20 mouse cellular contexts compared by ENCODE assay signal in genomic region chr11:83063941-83064349, GRCm38 (mm10). TPM values are rescaled to one million over a fixed set of nuclear protein-coding genes. Genes with fewer than 3 reads are reported as not detected.
A peak's percentile ranks its signal among the peaks of the same experiment; 100 is the strongest.
DNase-seq lines count a peak whose midpoint lies in the region; ATAC-seq lines count a peak whose summit lies in the region.
"Had no signal": no experiment of that assay in that cellular context is flagged by ENCODE, and none has a peak within 500 bp of the region (broad histone marks: within the 10 kb centered on the region; RNA-seq: fewer than 3 reads in every experiment).

No protein-coding gene starts in this region.

- no peak overlapping the region for H3K4me2 ChIP-seq in liver, embryonic 16.5 days (ENCODE audit: low read depth, low read length)
- H3K4me2 ChIP-seq in liver, embryonic 11.5 days, result no peak overlapping the region
- no peak overlapping the region for H3K4me2 ChIP-seq in forebrain, embryonic 13.5 days
- H3K4me2 ChIP-seq in hindbrain, embryonic 12.5 days (replicated peaks), result no peak overlapping the region
- H3K4me2 ChIP-seq: embryonic facial prominence, embryonic 12.5 days; heart, embryonic 11.5 days; lung, embryonic 15.5 days; midbrain, embryonic 13.5 days had no signal

- no peaks in the 10 kb centered on the region for H3K36me3 ChIP-seq in liver, embryonic 16.5 days (ENCODE audit: control insufficient read depth, insufficient read depth)
- no peaks in the 10 kb centered on the region for H3K36me3 ChIP-seq in liver, embryonic 11.5 days (ENCODE audit: control insufficient read depth, insufficient read depth, low read length)
- no peaks in the 10 kb centered on the region for H3K36me3 ChIP-seq in forebrain, embryonic 13.5 days (ENCODE audit: poor library complexity, severe bottlenecking)
- H3K36me3 ChIP-seq in hindbrain, embryonic 12.5 days, result no peaks in the 10 kb centered on the region
- H3K36me3 ChIP-seq: embryonic facial prominence, embryonic 12.5 days; hindbrain, embryonic 10.5 days; limb, embryonic 10.5 days; lung, embryonic 15.5 days; midbrain, embryonic 13.5 days had no signal

- H3K4me1 ChIP-seq in liver, embryonic 16.5 days (ENCODE audit: control insufficient read depth, low read depth, low read length), result no peaks in the 10 kb centered on the region
- H3K4me1 ChIP-seq in liver, embryonic 11.5 days (replicated peaks; ENCODE audit: control insufficient read depth, insufficient read depth, low read length), result no peaks in the 10 kb centered on the region
- peaks cover 8% of the 10 kb centered on the region; the same call in 1 of the 2 replicates for H3K4me1 ChIP-seq in forebrain, embryonic 13.5 days
- H3K4me1 ChIP-seq in hindbrain, embryonic 12.5 days, result no peaks in the 10 kb centered on the region
- H3K4me1 ChIP-seq: embryonic facial prominence, embryonic 12.5 days; hindbrain, embryonic 10.5 days; limb, embryonic 10.5 days; lung, embryonic 15.5 days; midbrain, embryonic 13.5 days had no signal

- H3K27ac ChIP-seq in liver, embryonic 16.5 days (ENCODE audit: low read length), result peak overlapping the region; percentile 37; the same call in 1 of the 2 replicates
- no peak overlapping the region for H3K27ac ChIP-seq in liver, embryonic 11.5 days (ENCODE audit: low read depth, low read length)
- H3K27ac ChIP-seq in forebrain, embryonic 13.5 days, result no peak overlapping the region
- H3K27ac ChIP-seq in hindbrain, embryonic 12.5 days, result no peak overlapping the region
- H3K27ac ChIP-seq: embryonic facial prominence, embryonic 12.5 days; hindbrain, embryonic 10.5 days; limb, embryonic 10.5 days; lung, embryonic 15.5 days; midbrain, embryonic 13.5 days had no signal

- H3K4me3 ChIP-seq in liver, embryonic 16.5 days (ENCODE audit: low read depth, low read length), result peak overlapping the region; percentile 3; the same call in 1 of the 2 replicates
- H3K4me3 ChIP-seq in liver, embryonic 11.5 days (ENCODE audit: low read depth, low read length), result no peak overlapping the region
- H3K4me3 ChIP-seq in forebrain, embryonic 13.5 days, result no peak overlapping the region
- no peak overlapping the region for H3K4me3 ChIP-seq in hindbrain, embryonic 12.5 days
- H3K4me3 ChIP-seq: embryonic facial prominence, embryonic 12.5 days; gastrocnemius, adult 2 months; hindbrain, embryonic 10.5 days; limb, embryonic 10.5 days; lung, embryonic 15.5 days; midbrain, embryonic 13.5 days had no signal

- no peaks in the 10 kb centered on the region for H3K9me3 ChIP-seq in liver, embryonic 16.5 days (replicated peaks; ENCODE audit: control insufficient read depth, low read length)
- H3K9me3 ChIP-seq in liver, embryonic 11.5 days (ENCODE audit: control insufficient read depth, low read length), result no peaks in the 10 kb centered on the region
- H3K9me3 ChIP-seq in forebrain, embryonic 13.5 days (replicated peaks), result no peaks in the 10 kb centered on the region
- H3K9me3 ChIP-seq in hindbrain, embryonic 12.5 days (replicated peaks), result no peaks in the 10 kb centered on the region
- H3K9me3 ChIP-seq: embryonic facial prominence, embryonic 12.5 days; hindbrain, embryonic 10.5 days; limb, embryonic 10.5 days; lung, embryonic 15.5 days; midbrain, embryonic 13.5 days had no signal

- no peaks in the 10 kb centered on the region for H3K27me3 ChIP-seq in liver, embryonic 16.5 days (ENCODE audit: control insufficient read depth, insufficient read depth, low read depth, low read length)
- no peaks in the 10 kb centered on the region for H3K27me3 ChIP-seq in liver, embryonic 11.5 days (replicated peaks; ENCODE audit: control insufficient read depth, insufficient read depth, low read length)
- H3K27me3 ChIP-seq in forebrain, embryonic 13.5 days, result no peaks in the 10 kb centered on the region
- no peaks in the 10 kb centered on the region for H3K27me3 ChIP-seq in hindbrain, embryonic 12.5 days
- H3K27me3 ChIP-seq: embryonic facial prominence, embryonic 12.5 days; lung, embryonic 15.5 days; midbrain, embryonic 13.5 days had no signal

- no peak for ATAC-seq in liver, embryonic 16.5 days (ENCODE audit: low read depth)
- no peak for ATAC-seq in liver, embryonic 11.5 days (replicated peaks; ENCODE audit: low FRiP score)
- no peak for ATAC-seq in forebrain, embryonic 13.5 days
- ATAC-seq in hindbrain, embryonic 12.5 days (ENCODE audit: low FRiP score), result no peak
- ATAC-seq: midbrain, embryonic 13.5 days had no signal

- WGBS in liver, embryonic 16.5 days (ENCODE audit: insufficient replicate concordance), result 31% methylated on average over 3 of the region's 3 CpGs
- 48% methylated on average over 3 of the region's 3 CpGs for WGBS in liver, embryonic 11.5 days
- WGBS in forebrain, embryonic 13.5 days, result 69% methylated on average over 3 of the region's 3 CpGs
- 70% methylated on average over 3 of the region's 3 CpGs for WGBS in hindbrain, embryonic 12.5 days

- DNase-seq in liver, embryonic 11.5 days (ENCODE audit: low spot score), result no peak
- peak; percentile 21 to 23 for DNase-seq in B cell, adult 2 months
- peak; percentile 39 for DNase-seq in brain, adult 2 months (ENCODE audit: low read depth, low spot score)
- DNase-seq in monocyte, adult 2 months (ENCODE audit: low read depth in 1 of 2, low spot score in 2 of 2), result peak; percentile 61 to 68
- DNase-seq: adrenal gland, adult 2 months; cerebellum, postnatal 36 days; gastrocnemius, adult 2 months; kidney, adult 2 months; kidney, postnatal 4 days had no signal

- no peak overlapping the region for H3K9ac ChIP-seq in liver, embryonic 16.5 days (ENCODE audit: low read depth, low read length)
- H3K9ac ChIP-seq in liver, embryonic 11.5 days (ENCODE audit: low read depth, low read length), result no peak overlapping the region
- no peak overlapping the region for H3K9ac ChIP-seq in forebrain, embryonic 13.5 days
- H3K9ac ChIP-seq in hindbrain, embryonic 12.5 days, result no peak overlapping the region
- H3K9ac ChIP-seq: embryonic facial prominence, embryonic 12.5 days; lung, embryonic 15.5 days; midbrain, embryonic 13.5 days had no signal

RNA-seq across cellular contexts. Expression of gene Slfn2, which starts 1.0 kb away (rescaled TPM):
- 11.2 and 11.7 TPM in 2 replicates for polyA plus RNA-seq in liver, embryonic 16.5 days (2015; fragmentation: Nextera tagmentation; extraction: Ambion mirVana)
- polyA plus RNA-seq in liver, embryonic 11.5 days (2014; fragmentation: Nextera tagmentation; extraction: Ambion mirVana), result 4.3 and 4.5 TPM in 2 replicates
- polyA plus RNA-seq in forebrain, embryonic 13.5 days (2015; fragmentation: Nextera tagmentation; extraction: Ambion mirVana), result 0.28 and 0.61 TPM in 2 replicates
- 1.7 and 2.4 TPM in 2 replicates for polyA plus RNA-seq in hindbrain, embryonic 12.5 days (2016; fragmentation: Nextera tagmentation; extraction: Ambion mirVana)

RNA-seq across cellular contexts. Expression of gene Slfn8, which starts 43.3 kb away (rescaled TPM):
- polyA plus RNA-seq in liver, embryonic 16.5 days (2015; fragmentation: Nextera tagmentation; extraction: Ambion mirVana), result 0.40 and 0.51 TPM in 2 replicates
- polyA plus RNA-seq in liver, embryonic 11.5 days (2014; fragmentation: Nextera tagmentation; extraction: Ambion mirVana), result 0.18 and 0.27 TPM in 2 replicates
- polyA plus RNA-seq in forebrain, embryonic 13.5 days (2015; fragmentation: Nextera tagmentation; extraction: Ambion mirVana), result 0.09 and 0.17 TPM in 2 replicates
- polyA plus RNA-seq in hindbrain, embryonic 12.5 days (2016; fragmentation: Nextera tagmentation; extraction: Ambion mirVana), result 0.34 and 0.53 TPM in 2 replicates

RNA-seq across cellular contexts. Expression of gene Slfn1, which starts 52.7 kb away (rescaled TPM):
- 1.1 and 1.2 TPM in 2 replicates for polyA plus RNA-seq in liver, embryonic 16.5 days (2015; fragmentation: Nextera tagmentation; extraction: Ambion mirVana)
- polyA plus RNA-seq in liver, embryonic 11.5 days (2014; fragmentation: Nextera tagmentation; extraction: Ambion mirVana), result 0.13 TPM in 1 of 2 replicates, not detected in the other
- polyA plus RNA-seq in forebrain, embryonic 13.5 days (2015; fragmentation: Nextera tagmentation; extraction: Ambion mirVana), result not detected in 2 replicates
- not detected in 2 replicates for polyA plus RNA-seq in hindbrain, embryonic 12.5 days (2016; fragmentation: Nextera tagmentation; extraction: Ambion mirVana)
- polyA plus RNA-seq: forebrain, embryonic 11.5 days; heart, embryonic 11.5 days; hindbrain, embryonic 10.5 days; limb, embryonic 10.5 days; neural tube, embryonic 11.5 days had no signal
